Comparison of ENCODE assay signal across 11 mouse cellular contexts in the genomic region with DNA sequence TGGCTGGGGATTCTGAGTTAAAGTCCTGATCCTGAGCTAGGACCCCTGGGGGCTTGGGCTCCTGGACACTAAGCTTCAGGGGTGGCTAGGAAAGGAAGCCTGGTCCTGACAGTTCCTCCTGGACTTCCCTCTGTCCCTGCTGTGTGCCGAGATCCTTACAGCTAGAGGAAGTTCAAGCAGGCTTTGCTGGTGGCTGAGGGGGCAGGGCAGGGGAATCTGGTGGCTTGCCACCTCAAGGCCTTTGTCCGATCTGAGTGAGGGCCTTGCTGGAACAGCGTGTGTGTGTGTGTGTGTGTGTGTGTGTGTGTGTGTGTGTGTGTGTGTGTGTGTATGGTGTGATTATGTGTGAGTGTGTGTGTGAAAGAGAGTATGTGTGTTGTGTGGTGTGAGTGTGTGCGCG. TPM values are rescaled to one million over a fixed set of nuclear protein-coding genes. Genes with fewer than 3 reads are reported as not detected.
DNase-seq lines count a peak whose midpoint lies in the region; ATAC-seq lines count a peak whose summit lies in the region.
"Had no signal": no experiment of that assay in that cellular context is flagged by ENCODE, and none has a peak within 500 bp of the region (broad histone marks: within the 10 kb centered on the region; RNA-seq: fewer than 3 reads in every experiment).

No protein-coding gene starts in this region.

- H3K27ac ChIP-seq in kidney, embryonic 14.5 days (ENCODE audit: low read depth, low read length): peak overlapping the region; percentile 65; the same call in 1 of the 2 replicates
- H3K27ac ChIP-seq in embryonic facial prominence, embryonic 12.5 days: peak overlapping the region; percentile 57; the same call in 1 of the 2 replicates
- no peak overlapping the region for H3K27ac ChIP-seq in liver, embryonic 12.5 days

- peak; percentile 42 for DNase-seq in embryo, embryonic 10.5 days (ENCODE audit: low spot score)
- no peak for DNase-seq in embryo, embryonic 9.5 days (ENCODE audit: extremely low spot score)
- no peak for DNase-seq in kidney, adult 8-10 months
- peak; percentile 52 to 65 for DNase-seq in kidney, postnatal 4 days
- no peak for DNase-seq in urinary bladder, postnatal 36 days (ENCODE audit: low spot score in 2 of 2)
- DNase-seq: right cerebral cortex, adult 18-20 months; thymus, adult 18-20 months had no signal

- no peaks in the 10 kb centered on the region for H3K9me3 ChIP-seq in kidney, embryonic 14.5 days (ENCODE audit: control insufficient read depth, low read length)
- H3K9me3 ChIP-seq in embryonic facial prominence, embryonic 12.5 days: no peaks in the 10 kb centered on the region
- no peaks in the 10 kb centered on the region for H3K9me3 ChIP-seq in liver, embryonic 12.5 days (replicated peaks)

- H3K4me3 ChIP-seq in kidney, embryonic 14.5 days (ENCODE audit: low read length): no peak overlapping the region
- no peak overlapping the region for H3K4me3 ChIP-seq in embryonic facial prominence, embryonic 12.5 days
- H3K4me3 ChIP-seq in liver, embryonic 12.5 days: no peak overlapping the region
- H3K4me3 ChIP-seq: erythroblast, embryonic 14.5 days had no signal

- peaks cover 1% of the 10 kb centered on the region; the same call in 1 of the 2 replicates for H3K27me3 ChIP-seq in kidney, embryonic 14.5 days (ENCODE audit: control insufficient read depth, insufficient read depth, low read length)
- H3K27me3 ChIP-seq in embryonic facial prominence, embryonic 12.5 days: no peaks in the 10 kb centered on the region
- no peaks in the 10 kb centered on the region; the same call in 1 of the 2 replicates for H3K27me3 ChIP-seq in liver, embryonic 12.5 days (replicated peaks)

- H3K9ac ChIP-seq in kidney, embryonic 14.5 days (ENCODE audit: low read depth, low read length): no peak overlapping the region
- no peak overlapping the region for H3K9ac ChIP-seq in embryonic facial prominence, embryonic 12.5 days
- H3K9ac ChIP-seq in liver, embryonic 12.5 days: no peak overlapping the region

- H3K36me3 ChIP-seq in kidney, embryonic 14.5 days (ENCODE audit: control insufficient read depth, insufficient read depth, low read length): no peaks in the 10 kb centered on the region
- peaks cover 9% of the 10 kb centered on the region for H3K36me3 ChIP-seq in embryonic facial prominence, embryonic 12.5 days
- no peaks in the 10 kb centered on the region for H3K36me3 ChIP-seq in liver, embryonic 12.5 days

- peaks cover 20% of the 10 kb centered on the region for H3K4me1 ChIP-seq in kidney, embryonic 14.5 days (ENCODE audit: control insufficient read depth, insufficient read depth, low read length)
- peaks cover 59% of the 10 kb centered on the region for H3K4me1 ChIP-seq in embryonic facial prominence, embryonic 12.5 days
- H3K4me1 ChIP-seq in liver, embryonic 12.5 days: peaks cover 20% of the 10 kb centered on the region

- no peak for ATAC-seq in kidney, embryonic 14.5 days (ENCODE audit: low FRiP score, low TSS enrichment)
- ATAC-seq in embryonic facial prominence, embryonic 12.5 days (ENCODE audit: insufficient number of reproducible peaks, insufficient read depth, low FRiP score, low TSS enrichment): no peak
- no peak for ATAC-seq in liver, embryonic 12.5 days

- WGBS in kidney, embryonic 14.5 days: 52% methylated on average over 5 of the region's 5 CpGs
- 53% methylated on average over 5 of the region's 5 CpGs for WGBS in embryonic facial prominence, embryonic 12.5 days
- 48% methylated on average over 5 of the region's 5 CpGs for WGBS in liver, embryonic 12.5 days (ENCODE audit: insufficient replicate concordance)

- no peak overlapping the region for H3K4me2 ChIP-seq in kidney, embryonic 14.5 days (replicated peaks; ENCODE audit: low read depth, low read length)
- no peak overlapping the region for H3K4me2 ChIP-seq in embryonic facial prominence, embryonic 12.5 days (replicated peaks)
- no peak overlapping the region for H3K4me2 ChIP-seq in liver, embryonic 12.5 days

RNA-seq across cellular contexts. Expression of gene Kif26a, which starts 8.5 kb away (rescaled TPM):
- 2.2 and 3.8 TPM in 2 replicates for polyA plus RNA-seq in kidney, embryonic 14.5 days (2014; fragmentation: Nextera tagmentation; extraction: Ambion mirVana)
- 5.0 and 5.6 TPM in 2 replicates for polyA plus RNA-seq in embryonic facial prominence, embryonic 12.5 days (2016; fragmentation: Nextera tagmentation; extraction: Ambion mirVana)
- polyA plus RNA-seq in liver, embryonic 12.5 days (2016; fragmentation: Nextera tagmentation; extraction: Ambion mirVana): 0.44 and 0.51 TPM in 2 replicates
- polyA plus RNA-seq: erythroblast, embryonic 14.5 days had no signal

RNA-seq across cellular contexts. Expression of gene Aspg, which starts 48.0 kb away (rescaled TPM):
- polyA plus RNA-seq in kidney, embryonic 14.5 days (2014; fragmentation: Nextera tagmentation; extraction: Ambion mirVana): 1.1 TPM in 2 replicates
- 1.3 and 1.5 TPM in 2 replicates for polyA plus RNA-seq in embryonic facial prominence, embryonic 12.5 days (2016; fragmentation: Nextera tagmentation; extraction: Ambion mirVana)
- polyA plus RNA-seq in liver, embryonic 12.5 days (2016; fragmentation: Nextera tagmentation; extraction: Ambion mirVana): 0.46 and 0.50 TPM in 2 replicates
- polyA plus RNA-seq: erythroblast, embryonic 14.5 days had no signal

Comparison
In these comparisons a context has a peak if more than half of its experiments do, and no peak if none do; other contexts are left out.
1. DNase-seq: peak in embryo, embryonic 10.5 days (single experiment) and kidney, postnatal 4 days (2 of 2); none in embryo, embryonic 9.5 days (single experiment), kidney, adult 8-10 months (0 of 2) and urinary bladder, postnatal 36 days (0 of 2).